Mouse (Mus musculus) heart, postnatal 0 days (tissue): ENCODE data around the gene Clic1.

Experiments
- CTCF ChIP-seq: IDR thresholded peaks from 2 replicates; pipeline ENCODE4 v1.5.1; 2016; ENCODE audit warnings: antibody characterized with exemption, control low read depth, low read depth
- EP300 ChIP-seq: IDR thresholded peaks from 2 replicates; pipeline ENCODE4 v1.6.1; 2016; ENCODE audit warnings: antibody characterized with exemption, low read depth

DNA sequence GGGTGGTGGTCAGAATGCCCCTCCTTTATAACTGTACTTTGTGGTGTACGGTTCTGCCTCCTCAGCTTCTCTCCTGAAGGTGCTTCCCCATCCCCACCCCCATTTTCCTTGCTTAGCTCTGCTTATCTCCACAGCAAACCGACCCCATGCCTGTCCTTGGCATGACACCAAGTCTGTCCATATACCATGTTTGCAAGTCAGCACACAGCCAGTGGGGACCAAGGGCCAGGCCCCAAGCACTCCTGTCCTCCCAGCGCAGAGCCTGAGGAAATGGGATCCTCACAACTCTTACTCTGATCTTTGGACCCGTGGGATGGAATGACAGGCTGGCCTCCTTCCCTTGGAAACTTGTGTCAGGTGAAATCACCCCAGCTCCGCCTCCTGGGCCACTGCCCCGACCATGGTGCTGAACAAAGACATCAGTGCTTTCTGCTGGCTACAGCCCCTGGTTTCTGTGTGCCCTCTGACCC lies 53.5 kb downstream of the Clic1 start:
- no peak for TF ChIP-seq CTCF
- TF ChIP-seq EP300 = no peak
